Mouse (Mus musculus): ENCODE results near the gene Tmem181a. TPM values are rescaled to one million over a fixed set of nuclear protein-coding genes. Genes with fewer than 3 reads are reported as not detected.
"Not testable (repeated sequence)": the region's sequence is repeated elsewhere in the genome, so short reads cannot be mapped to it uniquely, and the experiment has no call there.

Tmem181a gene
- total and polyA plus RNA-seq, 2 experiments from 2014 or later: 59.0 to 71.9 TPM

GRCm38 (mm10) chr17:6321081-6321777 lies 64.6 kb downstream of the Tmem181a start:
- H3K9me3 ChIP-seq (ENCODE audit: low read length); H3K27ac ChIP-seq (ENCODE audit: low read depth, low read length); H3K4me1 ChIP-seq (ENCODE audit: insufficient read depth); H3K27me3 ChIP-seq (ENCODE audit: insufficient read depth, low read length); DNase-seq; H3K36me3 ChIP-seq (ENCODE audit: insufficient read depth): not testable (repeated sequence)
- 0% methylated on average over 3 of the region's 60 CpGs for WGBS
- Histone ChIP-seq H3K9ac (0 out of 2 replicates have a peak overlapping the region, but pooled peaks have one; percentile 33), H3K4me3 (ENCODE audit: low read depth, low read length) (peak overlapping the region; percentile 25; the same call in 1 of the 2 replicates), H3K4me2 (ENCODE audit: low read depth) (peak overlapping the region; percentile 37; the same call in 1 of the 2 replicates)
- ATAC-seq: peak; percentile 89

GRCm38 (mm10) chr17:6321778-6322101 lies 65.1 kb downstream of the Tmem181a start:
- not testable (repeated sequence) for H3K4me3 ChIP-seq (ENCODE audit: low read depth, low read length); H3K9ac ChIP-seq; H3K4me1 ChIP-seq (ENCODE audit: insufficient read depth); H3K4me2 ChIP-seq (ENCODE audit: low read depth); H3K27ac ChIP-seq (ENCODE audit: low read depth, low read length); ATAC-seq; H3K9me3 ChIP-seq (ENCODE audit: low read length); DNase-seq; H3K27me3 ChIP-seq (ENCODE audit: insufficient read depth, low read length); H3K36me3 ChIP-seq (ENCODE audit: insufficient read depth)
- no CpG with 5 or more reads among the region's 10 CpGs for WGBS

GRCm38 (mm10) chr17:6325021-6325420 lies 68.4 kb downstream of the Tmem181a start:
- H3K27me3 ChIP-seq (ENCODE audit: insufficient read depth, low read length); H3K36me3 ChIP-seq (ENCODE audit: insufficient read depth); H3K9me3 ChIP-seq (ENCODE audit: low read length); DNase-seq; ATAC-seq; H3K27ac ChIP-seq (ENCODE audit: low read depth, low read length); H3K9ac ChIP-seq; H3K4me2 ChIP-seq (ENCODE audit: low read depth); H3K4me3 ChIP-seq (ENCODE audit: low read depth, low read length); H3K4me1 ChIP-seq (ENCODE audit: insufficient read depth): not testable (repeated sequence)
- WGBS: 59% methylated on average over 10 of the region's 10 CpGs

GRCm38 (mm10) chr17:6325543-6325942 lies 68.9 kb downstream of the Tmem181a start:
- not testable (repeated sequence) for DNase-seq; H3K36me3 ChIP-seq (ENCODE audit: insufficient read depth); H3K4me2 ChIP-seq (ENCODE audit: low read depth); ATAC-seq; H3K9me3 ChIP-seq (ENCODE audit: low read length); H3K4me1 ChIP-seq (ENCODE audit: insufficient read depth); H3K9ac ChIP-seq; H3K4me3 ChIP-seq (ENCODE audit: low read depth, low read length); H3K27me3 ChIP-seq (ENCODE audit: insufficient read depth, low read length); H3K27ac ChIP-seq (ENCODE audit: low read depth, low read length)
- WGBS: 66% methylated on average over 6 of the region's 6 CpGs

- H3K36me3 ChIP-seq (ENCODE audit: insufficient read depth); H3K9me3 ChIP-seq (ENCODE audit: low read length); H3K4me3 ChIP-seq (ENCODE audit: low read depth, low read length); H3K4me1 ChIP-seq (ENCODE audit: insufficient read depth); H3K27me3 ChIP-seq (ENCODE audit: insufficient read depth, low read length); H3K9ac ChIP-seq; ATAC-seq; DNase-seq; H3K4me2 ChIP-seq (ENCODE audit: low read depth); H3K27ac ChIP-seq (ENCODE audit: low read depth, low read length): not testable (repeated sequence)
- 95% methylated on average over 7 of the region's 7 CpGs for WGBS
These were observed 70.9 kb downstream of the Tmem181a start for GRCm38 (mm10) chr17:6327554-6327953.

- H3K27ac ChIP-seq (ENCODE audit: low read depth, low read length); H3K4me1 ChIP-seq (ENCODE audit: insufficient read depth); H3K9me3 ChIP-seq (ENCODE audit: low read length); H3K36me3 ChIP-seq (ENCODE audit: insufficient read depth); DNase-seq; ATAC-seq; H3K4me3 ChIP-seq (ENCODE audit: low read depth, low read length); H3K4me2 ChIP-seq (ENCODE audit: low read depth); H3K9ac ChIP-seq; H3K27me3 ChIP-seq (ENCODE audit: insufficient read depth, low read length): not testable (repeated sequence)
- WGBS: 81% methylated on average over 3 of the region's 4 CpGs
These were observed 72.3 kb downstream of the Tmem181a start for GRCm38 (mm10) chr17:6328997-6329396.

GRCm38 (mm10) chr17:6342606-6343294 lies 86.1 kb downstream of the Tmem181a start:
- H3K4me2 ChIP-seq (ENCODE audit: low read depth); H3K27me3 ChIP-seq (ENCODE audit: insufficient read depth, low read length); H3K36me3 ChIP-seq (ENCODE audit: insufficient read depth); H3K9ac ChIP-seq; H3K4me3 ChIP-seq (ENCODE audit: low read depth, low read length); H3K27ac ChIP-seq (ENCODE audit: low read depth, low read length); DNase-seq; H3K4me1 ChIP-seq (ENCODE audit: insufficient read depth); H3K9me3 ChIP-seq (ENCODE audit: low read length); ATAC-seq: not testable (repeated sequence)
- no CpG with 5 or more reads among the region's 12 CpGs for WGBS

GRCm38 (mm10) chr17:6355256-6355655 lies 98.6 kb downstream of the Tmem181a start:
- ATAC-seq; H3K4me2 ChIP-seq (ENCODE audit: low read depth); H3K4me3 ChIP-seq (ENCODE audit: low read depth, low read length); H3K4me1 ChIP-seq (ENCODE audit: insufficient read depth); H3K9me3 ChIP-seq (ENCODE audit: low read length); H3K9ac ChIP-seq; H3K36me3 ChIP-seq (ENCODE audit: insufficient read depth); H3K27ac ChIP-seq (ENCODE audit: low read depth, low read length); DNase-seq; H3K27me3 ChIP-seq (ENCODE audit: insufficient read depth, low read length): not testable (repeated sequence)
- WGBS: 90% methylated on average over 10 of the region's 10 CpGs

Other genes starting within 250 kb of the Tmem181a start
- gene Serac1, start 177.1 kb upstream of the Tmem181a start, total RNA-seq (2014; rRNA removed): 14.7 and 20.3 TPM in 2 replicates
- gene Serac1, start 177.1 kb upstream of the Tmem181a start, polyA plus RNA-seq (2015; fragmentation: Nextera tagmentation; extraction: Ambion mirVana): 3.1 and 6.2 TPM in 2 replicates
- 81.9 and 93.2 TPM in 2 replicates for gene Gtf2h5, start 177.1 kb upstream of the Tmem181a start, total RNA-seq (2014; rRNA removed)
- gene Gtf2h5, start 177.1 kb upstream of the Tmem181a start, polyA plus RNA-seq (2015; fragmentation: Nextera tagmentation; extraction: Ambion mirVana): 240 and 271 TPM in 2 replicates
- 380 and 417 TPM in 2 replicates for gene Tulp4, start 150.4 kb upstream of the Tmem181a start, total RNA-seq (2014; rRNA removed)
- gene Tulp4, start 150.4 kb upstream of the Tmem181a start, polyA plus RNA-seq (2015; fragmentation: Nextera tagmentation; extraction: Ambion mirVana): 82.4 and 92.0 TPM in 2 replicates
- gene Dynlt1a, start 60.6 kb downstream of the Tmem181a start, total RNA-seq (2014; rRNA removed): 27.3 and 29.4 TPM in 2 replicates
- 30.8 and 33.4 TPM in 2 replicates for gene Dynlt1a, start 60.6 kb downstream of the Tmem181a start, polyA plus RNA-seq (2015; fragmentation: Nextera tagmentation; extraction: Ambion mirVana)
- 431 and 543 TPM in 2 replicates for gene Dynlt1b, start 173.3 kb downstream of the Tmem181a start, total RNA-seq (2014; rRNA removed)
- gene Dynlt1b, start 173.3 kb downstream of the Tmem181a start, polyA plus RNA-seq (2015; fragmentation: Nextera tagmentation; extraction: Ambion mirVana): 1,167 and 1,337 TPM in 2 replicates